Mouse (Mus musculus) midbrain, embryonic 14.5 days (tissue): ENCODE results near the gene Hnrnpa1. TPM values are rescaled to one million over a fixed set of nuclear protein-coding genes. Genes with fewer than 3 reads are reported as not detected.
A peak's percentile ranks its signal among the peaks of the same experiment; 100 is the strongest.

ENCODE experiments used
- ATAC-seq: fragments of 200-750 bp; cut with Nextera tagmentation; 2 replicates; pipeline ENCODE4 v1.8.0; 2017; ENCODE audit warnings: moderate number of reproducible peaks, moderate library complexity; ENCODE audit not compliant: low FRiP score, low TSS enrichment
- DNase-seq: peaks from one replicate; pipeline ENCODE4 v3.0.0-alpha.2; 2015
- H3K27ac ChIP-seq: fragments of 300-500 bp; sonication (generic); replicated peaks from 2 replicates; pipeline ENCODE4 v1.5.1; 2014; ENCODE audit warnings: mild to moderate bottlenecking, low read depth, low read length, moderate library complexity
- H3K27me3 ChIP-seq: fragments of 300-500 bp; sonication (generic); 2 replicates; pipeline ENCODE4 v1.6.1; 2014; ENCODE audit warnings: low read length, control low read depth, mixed read lengths; ENCODE audit not compliant: control insufficient read depth, insufficient read depth
- H3K36me3 ChIP-seq: fragments of 300-500 bp; sonication (generic); 2 replicates; pipeline ENCODE4 v1.6.1; 2014; ENCODE audit warnings: low read length, control low read depth; ENCODE audit not compliant: control insufficient read depth, insufficient read depth
- H3K4me1 ChIP-seq: fragments of 300-500 bp; sonication (generic); 2 replicates; pipeline ENCODE4 v1.6.1; 2014; ENCODE audit warnings: mild to moderate bottlenecking, antibody characterized with exemption, low read length, control low read depth; ENCODE audit not compliant: control insufficient read depth, insufficient read depth
- H3K4me2 ChIP-seq: fragments of 300-500 bp; sonication (generic); 2 replicates; pipeline ENCODE4 v1.6.1; 2014; ENCODE audit warnings: mild to moderate bottlenecking, low read length, moderate library complexity
- H3K4me3 ChIP-seq: fragments of 300-500 bp; sonication (generic); replicated peaks from 2 replicates; pipeline ENCODE4 v1.5.1; 2014; ENCODE audit warnings: low read depth, low read length
- H3K9ac ChIP-seq: fragments of 300-500 bp; sonication (generic); replicated peaks from 2 replicates; pipeline ENCODE4 v1.6.1; 2014; ENCODE audit warnings: mild to moderate bottlenecking, low read length, moderate library complexity
- H3K9me3 ChIP-seq: fragments of 300-500 bp; sonication (generic); 2 replicates; pipeline ENCODE4 v1.6.1; 2016; ENCODE audit warnings: low read length, control low read depth, mixed read lengths; ENCODE audit not compliant: control insufficient read depth
- WGBS: fragments of 180-500 bp; shearing (Covaris S2); extraction: QIAGEN DNeasy Blood & Tissue Kit; methylation state at CpG from one replicate; pipeline ENCODE4 v1.1.7; 2014; 5-methylcytosine and 5-hydroxymethylcytosine counted together
- microRNA counts: library from miRNA; unstranded; fragments of <30 nt; microRNA quantifications from one replicate; lab custom pipeline; 2016
- microRNA-seq: library from miRNA; unstranded; fragments of <30 nt; microRNA quantifications from one replicate; pipeline ENCODE4, GENCODE M21; 2016
- polyA plus RNA-seq: library from polyadenylated mRNA; unstranded; fragments of >200 nt; fragmentation: Nextera tagmentation; extraction: Ambion mirVana; gene quantifications from 2 replicates; pipeline ENCODE4 v1.2.1, GENCODE M21; 2014

The Hnrnpa1 gene
- polyA plus RNA-seq, 1 experiment from 2014 or later, result 768 TPM

DNA sequence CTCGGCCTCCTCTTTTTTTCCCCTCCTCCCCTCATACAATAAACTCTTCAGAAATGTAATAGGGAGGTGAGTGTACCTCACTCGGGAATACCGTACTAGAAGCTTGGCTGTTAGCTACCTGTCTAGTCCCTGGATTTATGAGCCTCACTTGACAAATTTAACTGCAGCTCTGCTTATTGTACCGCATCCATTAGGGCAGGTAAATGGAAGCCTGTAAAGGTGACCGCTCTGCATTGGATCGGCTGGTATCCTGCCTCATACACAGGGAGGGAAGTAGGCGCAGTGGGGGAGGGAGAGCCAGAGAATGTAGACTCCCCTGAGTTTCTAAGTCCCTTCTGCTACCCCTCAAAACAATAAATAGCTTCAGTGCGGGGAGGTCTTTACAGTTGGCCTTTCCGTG lies 50.6 kb downstream of the Hnrnpa1 start:
- Histone ChIP-seq H3K4me3 (no peak overlapping the region), H3K4me1 (peaks cover 7% of the 10 kb centered on the region), H3K9ac (no peak overlapping the region), H3K4me2 (no peak overlapping the region), H3K9me3 (no peaks in the 10 kb centered on the region), H3K27me3 (no peaks in the 10 kb centered on the region), H3K36me3 (peaks cover 52% of the 10 kb centered on the region), H3K27ac (no peak overlapping the region)
- ATAC-seq (no peak), DNase-seq (no peak)
- WGBS, result 96% methylated on average over 9 of the region's 9 CpGs

DNA sequence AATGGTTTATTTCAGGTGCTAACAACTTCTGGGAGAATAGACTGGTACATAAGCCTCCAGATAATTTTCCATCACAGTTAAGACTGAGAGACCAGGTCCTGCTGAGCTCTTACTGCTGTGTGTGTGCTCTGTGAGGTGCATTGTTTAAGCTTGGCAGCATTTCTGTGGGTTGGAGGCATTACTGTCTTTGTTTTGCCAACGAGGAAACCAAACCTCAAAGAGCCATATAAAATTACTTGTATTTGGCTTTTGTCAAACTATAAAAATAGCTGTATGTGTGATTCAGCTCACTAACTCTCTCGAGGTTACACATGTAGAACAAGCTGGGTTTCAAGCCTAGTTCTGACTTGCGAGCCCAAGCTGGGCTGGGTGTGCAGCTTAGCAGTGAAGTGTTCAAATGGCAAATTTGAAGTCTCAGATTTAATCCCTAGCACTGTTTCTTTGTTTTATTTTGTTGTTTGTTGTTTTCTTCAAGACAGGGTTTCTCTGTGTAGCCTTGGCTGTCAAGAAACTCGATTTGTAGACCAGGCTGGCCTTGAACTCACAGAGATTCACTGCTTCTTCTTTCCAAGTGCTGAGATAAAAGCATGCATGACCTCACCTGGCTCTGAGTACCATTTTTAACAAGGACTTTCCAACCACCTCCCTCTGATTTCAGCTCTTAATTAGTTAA lies 52.6 kb downstream of the Hnrnpa1 start:
- WGBS, result 96% methylated on average over 4 of the region's 4 CpGs
- 0 out of 2 replicates have a peak overlapping the region, but pooled peaks have one; percentile 13 for H3K27ac ChIP-seq

DNA sequence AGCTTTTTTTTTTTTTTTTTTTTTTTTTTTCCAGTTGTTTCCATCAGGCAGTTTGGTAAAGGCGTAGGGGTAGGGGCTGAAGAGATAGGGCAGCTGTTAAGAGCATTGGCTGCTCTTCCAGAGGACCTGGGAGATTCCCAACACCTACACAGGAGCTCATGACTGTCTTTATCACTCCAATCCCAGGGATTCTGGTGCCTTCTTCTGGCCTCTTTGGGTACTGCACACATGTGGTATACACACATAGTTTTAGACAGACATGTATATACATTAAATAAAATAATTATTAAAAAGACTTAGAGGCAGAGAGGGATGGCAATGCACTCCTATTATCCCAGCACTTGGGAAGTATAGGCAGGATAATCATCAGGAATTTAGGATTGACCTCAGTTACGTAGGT lies 53.1 kb downstream of the Hnrnpa1 start:
- peaks cover 50% of the 10 kb centered on the region for H3K36me3 ChIP-seq
- peaks cover 30% of the 10 kb centered on the region for H3K4me1 ChIP-seq
- no peaks in the 10 kb centered on the region for H3K27me3 ChIP-seq
- ATAC-seq, result no peak
- no peaks in the 10 kb centered on the region for H3K9me3 ChIP-seq
- no peak for DNase-seq
- H3K4me2 ChIP-seq, result no peak overlapping the region
- WGBS, result 100% methylated on average over 2 of the region's 2 CpGs
- no peak overlapping the region for H3K9ac ChIP-seq
- H3K27ac ChIP-seq, result no peak overlapping the region
- H3K4me3 ChIP-seq, result no peak overlapping the region

More for the DNA sequence above, 52.6 kb downstream of the Hnrnpa1 start:
- no peak overlapping the region for H3K9ac ChIP-seq
- H3K4me1 ChIP-seq, result peaks cover 25% of the 10 kb centered on the region
- H3K4me3 ChIP-seq, result no peak overlapping the region
- DNase-seq (no peak), ATAC-seq (no peak)
- no peaks in the 10 kb centered on the region for H3K27me3 ChIP-seq
- H3K9me3 ChIP-seq, result no peaks in the 10 kb centered on the region
- H3K4me2 ChIP-seq, result no peak overlapping the region
- H3K36me3 ChIP-seq, result peaks cover 50% of the 10 kb centered on the region

DNA sequence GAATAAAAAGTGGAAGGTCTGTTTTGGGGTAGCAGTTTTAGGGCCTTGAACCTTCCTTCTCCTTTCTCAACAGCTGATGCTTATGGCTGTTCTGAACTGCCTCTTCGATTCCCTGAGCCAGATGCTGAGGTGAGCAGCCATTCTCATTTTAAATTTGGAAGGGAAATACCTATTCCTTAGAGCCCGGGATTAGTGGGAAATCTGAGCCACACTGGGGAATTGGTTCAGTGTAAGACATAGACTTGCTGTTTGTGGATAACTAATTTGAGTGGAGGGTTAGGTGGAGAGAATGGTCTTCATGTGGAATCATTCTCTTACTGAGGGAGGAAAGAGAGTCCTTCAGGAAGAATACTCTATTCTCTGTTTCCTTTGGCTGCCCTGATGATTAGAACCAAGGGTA lies 54.4 kb downstream of the Hnrnpa1 start:
- Histone ChIP-seq H3K36me3 (peaks cover 40% of the 10 kb centered on the region), H3K4me1 (peaks cover 40% of the 10 kb centered on the region)

DNA sequence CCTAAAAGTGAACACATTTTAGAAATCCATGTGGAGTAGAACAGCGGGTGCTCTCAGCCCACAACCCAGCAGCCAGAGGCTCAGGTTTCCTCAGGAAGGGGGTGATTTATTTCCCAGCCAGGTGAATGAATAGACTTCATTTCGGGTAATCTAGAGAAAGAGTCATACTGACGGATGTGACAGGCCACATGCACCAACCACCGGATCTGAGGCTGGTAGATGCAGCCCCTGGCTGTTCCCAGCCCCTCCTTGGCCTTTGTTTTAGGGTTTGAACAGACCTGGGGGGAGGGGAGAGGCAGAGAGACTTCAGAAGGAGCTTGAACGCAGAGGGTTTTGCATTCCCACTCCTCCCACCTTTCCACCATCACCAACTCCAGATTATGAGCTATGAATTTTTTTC lies 55.6 kb downstream of the Hnrnpa1 start:
- no peaks in the 10 kb centered on the region for H3K27me3 ChIP-seq
- no peak overlapping the region for H3K9ac ChIP-seq
- H3K27ac ChIP-seq, result peak overlapping the region; percentile 98; the same call in 1 of the 2 replicates
- no peak overlapping the region for H3K4me3 ChIP-seq
- no peaks in the 10 kb centered on the region for H3K9me3 ChIP-seq
- peaks cover 48% of the 10 kb centered on the region for H3K4me1 ChIP-seq
- peaks cover 32% of the 10 kb centered on the region for H3K36me3 ChIP-seq
- ATAC-seq (no peak), DNase-seq (no peak)
- WGBS, result 10% methylated on average over 5 of the region's 5 CpGs
- H3K4me2 ChIP-seq, result no peak overlapping the region

More for the DNA sequence above, 54.4 kb downstream of the Hnrnpa1 start:
- Histone ChIP-seq H3K4me2 (no peak overlapping the region), H3K9ac (no peak overlapping the region), H3K27me3 (no peaks in the 10 kb centered on the region), H3K9me3 (no peaks in the 10 kb centered on the region), H3K4me3 (no peak overlapping the region), H3K27ac (no peak overlapping the region)
- 81% methylated on average over 2 of the region's 2 CpGs for WGBS
- no peak for DNase-seq
- no peak for ATAC-seq

MicroRNAs encoded within 50 kb of the gene (microRNA counts, 519-probe panel; counts per million panel counts)
- microRNA mmu-miR-148b (lab: Ali Mortazavi, UCI), result 5,537 counts per million, percentile 63 among the panel's probes with 10 or more counts

Small RNAs within 50 kb of the gene (microRNA-seq; reads per million reads assigned to microRNA genes)
- gene Mir148b, result 392 reads per million, percentile 70 among the genes with 10 or more reads in this experiment

Other genes starting within 250 kb of the Hnrnpa1 start
- not detected in 2 replicates for gene Hoxc8, start 249.8 kb upstream of the Hnrnpa1 start, polyA plus RNA-seq
- gene Hoxc6, start 242.2 kb upstream of the Hnrnpa1 start, polyA plus RNA-seq, result not detected in 2 replicates
- gene Hoxc4, start 221.5 kb upstream of the Hnrnpa1 start, polyA plus RNA-seq, result not detected in 2 replicates
- gene Smug1, start 73.3 kb upstream of the Hnrnpa1 start, polyA plus RNA-seq, result 22.7 and 25.0 TPM in 2 replicates
- gene Cbx5, start 616 bp upstream of the Hnrnpa1 start, polyA plus RNA-seq, result 159 and 177 TPM in 2 replicates
- 0.49 and 0.62 TPM in 2 replicates for gene Nfe2, start 18.0 kb downstream of the Hnrnpa1 start, polyA plus RNA-seq
- gene Copz1, start 32.3 kb downstream of the Hnrnpa1 start, polyA plus RNA-seq, result 197 and 231 TPM in 2 replicates
- 0.16 and 0.26 TPM in 2 replicates for gene Gpr84, start 70.2 kb downstream of the Hnrnpa1 start, polyA plus RNA-seq
- gene Zfp385a, start 99.7 kb downstream of the Hnrnpa1 start, polyA plus RNA-seq, result 18.3 and 20.9 TPM in 2 replicates
- 3.5 and 6.4 TPM in 2 replicates for gene Itga5, start 126.3 kb downstream of the Hnrnpa1 start, polyA plus RNA-seq
- gene Gtsf1, start 190.0 kb downstream of the Hnrnpa1 start, polyA plus RNA-seq, result 0.33 TPM in 1 of 2 replicates, not detected in the other
- 0.43 TPM in 1 of 2 replicates, not detected in the other for gene Gtsf2, start 208.0 kb downstream of the Hnrnpa1 start, polyA plus RNA-seq
- gene Nckap1l, start 213.4 kb downstream of the Hnrnpa1 start, polyA plus RNA-seq, result 1.0 and 2.4 TPM in 2 replicates